Mouse (Mus musculus): Measurements from ENCODE around the gene Gm6993. TPM values are rescaled to one million over a fixed set of nuclear protein-coding genes. Genes with fewer than 3 reads are reported as not detected.

Gm6993 gene
- not detected for total RNA-seq (2021)
- long read RNA-seq, experiment 1 = 0 reads
- long read RNA-seq, experiment 2 = 0 reads

- DNase-seq = no peak
These were observed at the start of gene Gm6993 for GRCm38 (mm10) chr12:31240470-31240869. Gm6993 (plus strand) TSS chr12:31240770.

DNA sequence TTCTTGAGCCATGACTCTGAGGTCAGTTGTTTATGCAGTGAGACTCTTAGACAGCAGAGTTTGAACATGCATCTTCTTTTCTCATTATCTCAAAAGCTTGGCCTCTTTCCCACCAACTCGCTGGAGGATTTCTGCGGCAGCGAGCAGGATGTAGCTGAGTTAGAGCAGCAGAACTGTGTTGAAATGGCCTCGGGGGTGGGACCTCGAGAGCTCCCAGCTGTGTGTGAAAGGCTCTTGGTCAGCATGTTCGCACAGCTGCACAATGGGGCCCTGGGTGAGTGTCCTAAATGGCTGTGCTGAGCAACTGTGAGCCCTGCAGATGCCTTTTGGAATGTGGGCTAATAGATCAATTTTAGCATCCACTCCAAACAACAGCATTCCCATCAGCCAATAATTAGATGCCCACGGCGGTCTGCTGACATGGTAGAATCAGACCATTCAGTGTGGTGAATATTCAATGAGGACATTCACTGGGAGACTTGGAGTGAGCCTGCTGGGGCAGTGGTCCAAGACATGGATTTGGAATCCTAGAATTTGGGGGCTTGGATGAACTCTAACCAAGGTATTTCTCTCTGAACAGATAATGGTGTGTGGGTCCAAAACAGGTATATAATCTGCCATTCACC lies 49.1 kb upstream of the Gm6993 start:
- peak; percentile 64 for DNase-seq

- DNase-seq = no peak
These were observed 38.1 kb upstream of the Gm6993 start for GRCm38 (mm10) chr12:31202509-31202908.

DNA sequence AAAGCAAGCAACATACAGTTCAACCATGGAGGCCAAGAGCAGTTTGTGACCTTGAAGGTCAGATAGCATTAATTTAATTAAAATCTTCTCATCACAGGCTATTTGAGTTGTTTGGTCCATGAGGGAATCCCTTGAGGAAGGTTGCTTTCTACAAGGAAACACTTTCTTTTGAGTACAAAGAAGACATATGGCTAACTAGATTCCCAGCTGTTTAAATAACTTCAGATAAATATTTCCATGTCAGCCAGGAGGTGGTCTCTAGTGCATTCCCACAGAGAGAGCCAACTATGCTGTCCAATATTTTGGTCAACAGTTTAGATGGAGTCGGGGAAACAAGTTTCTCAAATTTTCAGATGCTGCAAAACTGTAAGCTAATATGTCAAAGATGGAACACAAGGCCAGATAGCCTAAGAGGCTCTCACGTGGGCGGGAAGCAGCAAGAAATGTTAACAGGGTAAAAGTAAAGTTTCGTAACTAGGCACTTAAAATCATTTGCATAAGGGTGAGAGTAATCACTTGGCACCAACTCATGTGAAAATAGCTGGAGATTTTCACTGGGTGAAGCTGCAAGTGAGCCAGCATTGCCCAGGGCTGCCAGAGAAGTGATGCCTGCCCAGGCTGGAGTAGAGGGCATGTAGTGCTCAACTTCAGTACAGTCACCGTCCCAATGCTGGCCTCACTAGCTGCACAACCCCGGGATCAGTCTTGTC lies 36.7 kb upstream of the Gm6993 start:
- no peak for DNase-seq

DNA sequence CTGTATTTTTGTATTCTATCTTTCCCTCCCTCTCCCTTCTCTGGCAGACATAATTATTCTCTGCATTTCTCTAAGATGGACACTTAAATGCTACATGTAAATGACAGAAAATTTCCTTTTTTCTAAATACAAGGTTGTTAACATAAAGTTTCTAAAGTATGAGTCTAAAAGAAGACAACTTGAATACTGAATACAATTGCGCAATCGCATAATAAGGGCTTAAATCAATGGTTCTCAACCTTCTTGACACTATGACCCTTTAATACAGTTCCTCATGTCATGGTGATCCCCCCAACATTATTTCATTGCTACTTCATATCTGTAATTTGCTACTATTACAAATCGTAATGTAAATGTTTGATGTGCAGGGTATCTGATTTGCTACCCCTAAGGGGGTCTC lies 35.7 kb upstream of the Gm6993 start:
- DNase-seq = no peak

- DNase-seq = no peak
These were observed 34.5 kb upstream of the Gm6993 start for GRCm38 (mm10) chr12:31205983-31206633.

DNA sequence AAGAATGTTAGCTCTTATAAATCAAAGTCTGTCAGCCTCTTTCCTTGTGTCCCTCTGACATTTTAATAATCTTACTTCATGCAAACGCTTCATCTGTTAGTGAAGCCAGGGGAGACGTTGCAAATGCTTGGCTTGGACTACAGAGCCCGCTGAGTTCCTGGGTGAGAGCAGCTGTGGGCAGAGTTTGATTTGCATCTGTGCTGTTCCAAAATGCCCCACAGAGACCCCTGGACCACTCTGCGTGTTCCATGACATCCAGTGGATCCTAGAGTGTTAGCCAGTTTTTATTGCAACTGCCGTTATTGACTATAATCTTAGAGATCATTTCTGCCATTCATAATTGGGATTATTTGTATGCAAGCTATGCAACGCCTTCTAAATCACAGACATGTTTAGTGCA lies 31.8 kb upstream of the Gm6993 start:
- no peak for DNase-seq

- no peak for DNase-seq
These were observed 31.2 kb upstream of the Gm6993 start for GRCm38 (mm10) chr12:31209377-31209805.

- DNase-seq = no peak
These were observed 27.0 kb upstream of the Gm6993 start for GRCm38 (mm10) chr12:31213556-31213955.

DNA sequence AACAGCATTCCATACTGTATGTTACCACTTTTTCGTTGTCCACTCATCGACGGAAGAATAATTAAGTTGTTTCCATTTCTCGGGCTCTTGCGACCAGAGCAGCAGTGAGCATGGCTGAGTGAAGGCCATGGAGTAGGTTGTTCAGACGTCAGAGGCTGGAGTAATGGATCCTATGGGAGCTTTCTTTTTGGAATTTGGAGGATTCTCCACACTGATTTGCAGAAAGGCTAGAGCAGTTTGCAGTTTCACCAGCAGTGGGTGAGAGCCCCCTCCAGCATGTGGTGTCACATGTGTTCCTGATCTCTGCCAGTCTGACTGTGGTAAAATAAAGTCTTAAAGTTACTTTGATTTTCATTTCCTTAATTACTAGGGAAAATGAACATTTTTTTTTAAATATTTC lies 25.6 kb upstream of the Gm6993 start:
- DNase-seq = no peak

GRCm38 (mm10) chr12:31217232-31217631 lies 23.3 kb upstream of the Gm6993 start:
- DNase-seq = no peak

- DNase-seq = no peak
These were observed 21.8 kb upstream of the Gm6993 start for GRCm38 (mm10) chr12:31218774-31219173.

DNA sequence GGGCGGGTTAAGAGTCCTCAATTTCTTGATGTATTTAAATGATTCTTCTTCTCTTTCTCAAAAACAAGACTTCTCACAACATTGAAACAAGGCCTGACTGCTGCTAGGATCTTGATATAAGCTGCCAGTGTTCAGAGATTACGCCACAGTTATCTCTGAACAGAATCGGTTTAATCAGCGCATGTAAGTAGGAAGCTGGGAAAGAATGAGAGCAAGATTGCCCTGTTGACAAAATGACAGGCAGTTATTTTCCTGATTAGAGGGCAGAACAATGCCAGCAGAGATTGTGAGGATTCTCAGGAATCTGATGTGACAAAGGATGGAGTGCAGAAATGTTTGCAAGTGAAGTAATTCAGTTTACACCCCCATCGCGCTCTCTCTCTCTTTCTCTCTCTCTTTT lies 19.0 kb upstream of the Gm6993 start:
- no peak for DNase-seq

DNA sequence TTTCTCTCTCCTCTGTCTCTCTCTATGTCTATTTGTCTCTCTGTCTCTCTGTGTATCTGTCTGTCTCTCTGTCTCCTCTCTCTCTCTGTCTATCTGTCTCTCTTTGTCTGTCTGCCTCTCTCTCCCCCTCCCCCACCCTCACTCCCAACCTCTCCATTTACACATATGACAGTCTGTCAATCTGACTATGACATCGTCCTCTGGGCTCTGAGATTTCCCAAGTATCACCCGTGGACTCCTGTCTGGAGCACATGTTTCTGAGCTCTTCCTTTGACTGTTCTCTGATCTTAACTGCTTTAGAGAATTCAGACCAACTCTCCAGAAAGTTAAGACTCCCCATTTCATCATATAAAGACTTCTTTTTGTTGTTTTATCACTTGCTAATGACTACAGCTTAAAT lies 18.3 kb upstream of the Gm6993 start:
- no peak for DNase-seq

GRCm38 (mm10) chr12:31222741-31223140 lies 17.8 kb upstream of the Gm6993 start:
- no peak for DNase-seq

DNA sequence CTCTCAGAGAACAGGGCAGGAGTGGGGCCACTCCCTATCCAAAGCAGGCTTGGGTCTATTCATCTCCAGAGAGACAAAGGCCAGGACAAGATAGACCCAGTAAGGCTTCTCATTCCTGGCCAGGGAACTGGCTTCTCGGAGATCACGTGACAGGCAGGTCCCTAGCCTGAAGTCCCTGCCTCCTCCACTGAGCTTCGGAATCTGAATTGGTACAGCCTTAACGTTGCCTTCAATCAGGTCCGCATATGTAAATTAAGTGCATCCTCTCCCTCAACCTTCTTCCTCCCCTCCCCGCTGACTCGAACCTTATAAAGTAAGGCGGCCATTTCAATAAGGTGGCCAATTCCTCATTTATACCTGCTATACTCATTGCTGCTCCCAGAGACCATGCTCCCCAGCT lies 15.1 kb upstream of the Gm6993 start:
- DNase-seq = no peak

DNA sequence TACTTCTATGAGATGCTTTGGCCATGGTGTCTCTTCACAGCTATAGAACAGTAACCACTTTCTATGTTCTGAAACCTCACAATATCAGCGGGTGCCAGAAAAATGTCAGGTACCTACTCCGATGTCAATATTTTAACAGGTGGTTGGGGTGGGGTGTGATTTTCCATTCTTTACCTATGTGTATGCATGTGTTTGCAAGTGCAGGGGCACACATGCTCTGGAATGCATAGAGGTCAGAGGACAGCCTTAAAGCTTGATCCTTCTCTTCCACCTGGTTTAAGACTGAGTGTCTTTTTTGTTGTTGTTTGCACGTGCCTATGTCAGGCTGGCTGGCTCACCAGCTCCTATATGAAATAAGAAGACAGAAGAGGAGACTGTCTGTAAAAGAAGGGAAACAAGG lies 13.4 kb upstream of the Gm6993 start:
- DNase-seq = no peak

DNA sequence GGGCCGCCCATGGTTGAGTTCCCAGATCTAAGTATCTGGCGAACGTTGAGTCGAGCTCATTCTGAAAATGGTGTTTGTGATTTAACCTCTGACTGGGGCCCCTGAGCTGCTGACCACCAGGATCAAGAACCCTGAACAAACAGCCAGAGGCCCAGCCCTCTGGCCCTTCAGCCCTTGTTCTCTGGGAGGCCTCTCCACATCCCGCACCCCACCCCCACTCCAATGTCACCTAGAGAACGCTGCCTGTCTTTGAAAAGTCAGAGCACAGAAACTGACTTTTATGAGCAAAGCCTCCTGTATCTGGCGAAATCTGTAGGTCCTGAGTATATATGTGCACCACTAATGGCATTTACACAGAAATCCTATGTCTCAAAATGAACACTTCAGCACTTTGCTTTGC lies 11.7 kb upstream of the Gm6993 start:
- DNase-seq = no peak

GRCm38 (mm10) chr12:31232635-31233034 lies 7.9 kb upstream of the Gm6993 start:
- DNase-seq = no peak

- no peak for DNase-seq
These were observed 5.6 kb upstream of the Gm6993 start for GRCm38 (mm10) chr12:31235018-31235417.

GRCm38 (mm10) chr12:31236861-31237595 lies 3.5 kb upstream of the Gm6993 start:
- DNase-seq = no peak

DNA sequence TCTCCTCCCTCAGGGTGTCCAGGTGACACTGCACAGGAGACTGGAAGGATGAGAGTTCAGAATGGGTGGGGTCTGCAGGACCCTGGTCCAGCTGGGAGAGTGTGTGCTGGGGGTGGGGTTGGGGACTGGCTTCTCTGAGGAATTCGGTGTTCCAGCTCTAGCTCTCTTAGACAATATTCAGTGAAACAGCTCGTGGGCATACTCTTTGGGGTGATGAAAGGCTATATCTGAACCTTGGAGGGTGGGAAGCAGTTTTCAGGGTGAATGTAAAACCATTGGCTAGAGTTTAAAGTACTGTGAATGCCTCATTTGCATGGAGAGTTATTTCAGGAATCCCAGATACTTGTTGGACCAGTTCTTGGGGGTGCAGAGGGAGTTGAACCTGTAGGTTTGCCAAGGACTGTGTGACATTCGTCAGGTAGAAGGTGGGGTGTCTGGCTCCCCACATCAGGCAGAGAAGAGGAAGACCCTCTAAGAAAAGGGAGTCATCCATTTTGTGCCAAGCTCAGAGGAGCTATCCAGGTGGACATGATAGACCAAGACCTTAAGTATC lies 1.5 kb upstream of the Gm6993 start:
- DNase-seq = no peak

GRCm38 (mm10) chr12:31239798-31240197 lies 772 bp upstream of the Gm6993 start:
- no peak for DNase-seq

All from gastrocnemius, postnatal 10 days (tissue).